Mouse (Mus musculus) cortical plate, adult 2 months (tissue): Measurements from ENCODE around the gene C9orf72.

ENCODE experiments used
- CTCF ChIP-seq: fragments of 200-500 bp; IDR thresholded peaks from 2 replicates; pipeline ENCODE4 v1.5.1; 2011; ENCODE audit warnings: mild to moderate bottlenecking, control low read depth, low read length; ENCODE audit not compliant: insufficient read depth; ENCODE audit errors: extremely low read depth
- POLR2A ChIP-seq: fragments of 200-500 bp; IDR thresholded peaks from 2 replicates; pipeline ENCODE4 v1.6.1; 2011; ENCODE audit warnings: mild to moderate bottlenecking, low read length, control low read depth; ENCODE audit not compliant: insufficient read depth; ENCODE audit errors: extremely low read depth

DNA sequence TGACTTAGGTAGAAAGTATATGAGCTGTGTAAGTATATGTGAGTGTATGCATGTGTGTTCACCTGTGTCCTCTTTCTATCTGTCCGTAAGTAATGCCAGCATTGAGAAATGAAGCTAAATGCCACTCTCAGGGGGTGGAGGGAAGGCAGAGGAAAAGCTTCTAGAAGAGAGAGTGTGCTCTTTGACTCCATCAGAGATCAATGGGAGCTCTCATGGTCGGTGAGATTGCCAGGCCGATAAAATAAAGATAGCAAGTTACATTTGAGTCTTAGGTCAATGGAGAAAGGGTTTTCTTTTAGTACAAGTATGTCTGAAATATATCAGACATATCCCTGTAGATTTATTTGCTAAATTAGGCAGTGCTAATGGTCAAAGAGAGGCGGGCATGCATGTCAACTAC lies 77.6 kb downstream of the C9orf72 start:
- no peak for TF ChIP-seq CTCF
- TF ChIP-seq POLR2A = no peak
